Mouse (Mus musculus): ENCODE measurements at regions not wholly inside any gene's neighbourhood (a gene's known extent, or its start where the extent isn't known, plus 50 kb on each side); places are given as distances from the start of the nearest gene placed in this dataset.

- WGBS, result 77% methylated on average over 3 of the region's 3 CpGs
- H3K4me3 ChIP-seq, result no peak overlapping the region
- no peaks in the 10 kb centered on the region for H3K9me3 ChIP-seq
- no peaks in the 10 kb centered on the region for H3K36me3 ChIP-seq
- H3K27ac ChIP-seq, result no peak overlapping the region
- no peaks in the 10 kb centered on the region for H3K27me3 ChIP-seq (ENCODE audit: insufficient read depth, poor library complexity, severe bottlenecking)
- no peak for DNase-seq (ENCODE audit: low spot score)
- peaks cover 9% of the 10 kb centered on the region for H3K4me1 ChIP-seq (replicated peaks)
Observed at GRCm38 (mm10) chr2:75763252-75763651, 58.8 kb upstream of the Nfe2l2 start.

- WGBS, result 83% methylated on average over 5 of the region's 5 CpGs
- H3K36me3 ChIP-seq, result no peaks in the 10 kb centered on the region
- H3K4me1 ChIP-seq (replicated peaks), result peaks cover 3% of the 10 kb centered on the region; the same call in 1 of the 2 replicates
- H3K27ac ChIP-seq, result no peak overlapping the region
- no peaks in the 10 kb centered on the region for H3K9me3 ChIP-seq
- DNase-seq (ENCODE audit: low spot score), result no peak
- no peak overlapping the region for H3K4me3 ChIP-seq
- no peaks in the 10 kb centered on the region for H3K27me3 ChIP-seq (ENCODE audit: insufficient read depth, poor library complexity, severe bottlenecking)
Observed at GRCm38 (mm10) chr2:75762030-75762429, 57.6 kb upstream of the Nfe2l2 start.

- no peak overlapping the region for H3K27ac ChIP-seq
- WGBS, result 93% methylated on average over 9 of the region's 9 CpGs
- peaks cover 3% of the 10 kb centered on the region; the same call in 1 of the 2 replicates for H3K4me1 ChIP-seq (replicated peaks)
- no peak for DNase-seq (ENCODE audit: low spot score)
- no peaks in the 10 kb centered on the region for H3K36me3 ChIP-seq
- no peak overlapping the region for H3K4me3 ChIP-seq
- no peaks in the 10 kb centered on the region for H3K27me3 ChIP-seq (ENCODE audit: insufficient read depth, poor library complexity, severe bottlenecking)
- H3K9me3 ChIP-seq, result no peaks in the 10 kb centered on the region
Observed at GRCm38 (mm10) chr2:75761626-75762025, 57.2 kb upstream of the Nfe2l2 start.

GRCm38 (mm10) chr2:75759196-75759885, 54.9 kb upstream of the Nfe2l2 start:
- no peak overlapping the region for H3K4me3 ChIP-seq
- H3K36me3 ChIP-seq, result no peaks in the 10 kb centered on the region
- no peak overlapping the region for H3K27ac ChIP-seq
- WGBS, result 81% methylated on average over 11 of the region's 11 CpGs
- peaks cover 3% of the 10 kb centered on the region; the same call in 1 of the 2 replicates for H3K4me1 ChIP-seq (replicated peaks)
- no peaks in the 10 kb centered on the region for H3K9me3 ChIP-seq
- no peak for DNase-seq (ENCODE audit: low spot score)
- no peaks in the 10 kb centered on the region for H3K27me3 ChIP-seq (ENCODE audit: insufficient read depth, poor library complexity, severe bottlenecking)

GRCm38 (mm10) chr2:75758277-75758676, 53.8 kb upstream of the Nfe2l2 start:
- no peak for DNase-seq (ENCODE audit: low spot score)
- peaks cover under 1% of the 10 kb centered on the region; the same call in 1 of the 2 replicates for H3K4me1 ChIP-seq (replicated peaks)
- H3K4me3 ChIP-seq, result no peak overlapping the region
- H3K27me3 ChIP-seq (ENCODE audit: insufficient read depth, poor library complexity, severe bottlenecking), result no peaks in the 10 kb centered on the region
- no peak overlapping the region for H3K27ac ChIP-seq
- H3K36me3 ChIP-seq, result no peaks in the 10 kb centered on the region
- no peaks in the 10 kb centered on the region for H3K9me3 ChIP-seq
- WGBS, result 88% methylated on average over 6 of the region's 6 CpGs

GRCm38 (mm10) chr2:75756704-75757638, 52.5 kb upstream of the Nfe2l2 start:
- Histone ChIP-seq H3K4me1 (replicated peaks) (no peaks in the 10 kb centered on the region; the same call in 1 of the 2 replicates), H3K9me3 (no peaks in the 10 kb centered on the region), H3K4me3 (no peak overlapping the region), H3K27ac (no peak overlapping the region), H3K36me3 (no peaks in the 10 kb centered on the region), H3K27me3 (ENCODE audit: insufficient read depth, poor library complexity, severe bottlenecking) (no peaks in the 10 kb centered on the region)
- 74% methylated on average over 16 of the region's 16 CpGs for WGBS
- DNase-seq (ENCODE audit: low spot score), result no peak

GRCm38 (mm10) chr2:75754606-75755005, 50.2 kb upstream of the Nfe2l2 start:
- H3K4me3 ChIP-seq, result no peak overlapping the region
- H3K27me3 ChIP-seq (ENCODE audit: insufficient read depth, poor library complexity, severe bottlenecking), result no peaks in the 10 kb centered on the region
- DNase-seq (ENCODE audit: low spot score), result no peak
- H3K9me3 ChIP-seq, result no peaks in the 10 kb centered on the region
- H3K4me1 ChIP-seq (replicated peaks), result no peaks in the 10 kb centered on the region; the same call in 1 of the 2 replicates
- no peak overlapping the region for H3K27ac ChIP-seq
- H3K36me3 ChIP-seq, result no peaks in the 10 kb centered on the region
- 89% methylated on average over 7 of the region's 7 CpGs for WGBS
